Mouse (Mus musculus) heart, adult 18-20 months (tissue): ENCODE results near the gene Wnk2. TPM values are rescaled to one million over a fixed set of nuclear protein-coding genes. Genes with fewer than 3 reads are reported as not detected.
"Not testable (repeated sequence)": the region's sequence is repeated elsewhere in the genome, so short reads cannot be mapped to it uniquely, and the experiment has no call there.

Experiments used
- DNase-seq, 2 experiments: peaks; one replicate each; pipeline ENCODE4 v3.0.0; 2021 to 2022; ENCODE audit warnings: mixed read lengths in 1 of 2
- total RNA-seq, 2 experiments: library from RNA; stranded (reverse); gene quantifications; 2 replicates each; pipeline ENCODE4 v1.2.3; 2021

Wnk2 gene
- total RNA-seq, 2 experiments from 2014 or later = 70.1 to 70.9 TPM

- DNase-seq = peak in 1 of 2 experiments; percentile 31
These were observed 54.3 kb downstream of the Wnk2 start for GRCm38 (mm10) chr13:49093471-49093891.

- DNase-seq = no peak
These were observed 55.2 kb downstream of the Wnk2 start for GRCm38 (mm10) chr13:49092596-49092995.

- DNase-seq = no peak
These were observed 57.6 kb downstream of the Wnk2 start for GRCm38 (mm10) chr13:49090176-49090575.

- DNase-seq = peak; percentile 65 to 80
These were observed 58.9 kb downstream of the Wnk2 start for GRCm38 (mm10) chr13:49088874-49089273.

GRCm38 (mm10) chr13:49087420-49087819 lies 60.4 kb downstream of the Wnk2 start:
- peak; percentile 68 to 78 for DNase-seq

GRCm38 (mm10) chr13:49086431-49086830 lies 61.4 kb downstream of the Wnk2 start:
- peak; percentile 34 to 56 for DNase-seq

GRCm38 (mm10) chr13:49085211-49085610 lies 62.6 kb downstream of the Wnk2 start:
- no peak for DNase-seq

GRCm38 (mm10) chr13:49084781-49085180 lies 63.0 kb downstream of the Wnk2 start:
- no peak for DNase-seq

- no peak for DNase-seq
These were observed 63.9 kb downstream of the Wnk2 start for GRCm38 (mm10) chr13:49083941-49084340.

GRCm38 (mm10) chr13:49082151-49082879 lies 65.5 kb downstream of the Wnk2 start:
- DNase-seq = no peak

GRCm38 (mm10) chr13:49076196-49076595 lies 71.6 kb downstream of the Wnk2 start:
- DNase-seq = no peak

GRCm38 (mm10) chr13:49075377-49075776 lies 72.4 kb downstream of the Wnk2 start:
- no peak for DNase-seq

- no peak for DNase-seq
These were observed 74.5 kb downstream of the Wnk2 start for GRCm38 (mm10) chr13:49073295-49073694.

- no peak for DNase-seq
These were observed 76.0 kb downstream of the Wnk2 start for GRCm38 (mm10) chr13:49071861-49072260.

- no peak for DNase-seq
These were observed 77.8 kb downstream of the Wnk2 start for GRCm38 (mm10) chr13:49069979-49070378.

- no peak for DNase-seq
These were observed 78.4 kb downstream of the Wnk2 start for GRCm38 (mm10) chr13:49069393-49069792.

- no peak for DNase-seq
These were observed 83.6 kb downstream of the Wnk2 start for GRCm38 (mm10) chr13:49064257-49064656.

- no peak for DNase-seq
These were observed 87.4 kb downstream of the Wnk2 start for GRCm38 (mm10) chr13:49060456-49060855.

- peak; percentile 45 to 46 for DNase-seq
These were observed 89.3 kb downstream of the Wnk2 start for GRCm38 (mm10) chr13:49058528-49058927.

GRCm38 (mm10) chr13:49056304-49056703 lies 91.5 kb downstream of the Wnk2 start:
- DNase-seq = no peak

- not testable (repeated sequence) for DNase-seq
These were observed 93.1 kb downstream of the Wnk2 start for GRCm38 (mm10) chr13:49054753-49055152.

- DNase-seq = no peak
These were observed 94.5 kb downstream of the Wnk2 start for GRCm38 (mm10) chr13:49053333-49053732.

GRCm38 (mm10) chr13:49052512-49052911 lies 95.3 kb downstream of the Wnk2 start:
- DNase-seq = peak; percentile 11 to 27

- no peak for DNase-seq
These were observed 100.4 kb downstream of the Wnk2 start for GRCm38 (mm10) chr13:49047393-49047792.
